Mouse (Mus musculus): ENCODE measurements around the gene 2410004P03Rik.

Gene 2410004P03Rik

DNA sequence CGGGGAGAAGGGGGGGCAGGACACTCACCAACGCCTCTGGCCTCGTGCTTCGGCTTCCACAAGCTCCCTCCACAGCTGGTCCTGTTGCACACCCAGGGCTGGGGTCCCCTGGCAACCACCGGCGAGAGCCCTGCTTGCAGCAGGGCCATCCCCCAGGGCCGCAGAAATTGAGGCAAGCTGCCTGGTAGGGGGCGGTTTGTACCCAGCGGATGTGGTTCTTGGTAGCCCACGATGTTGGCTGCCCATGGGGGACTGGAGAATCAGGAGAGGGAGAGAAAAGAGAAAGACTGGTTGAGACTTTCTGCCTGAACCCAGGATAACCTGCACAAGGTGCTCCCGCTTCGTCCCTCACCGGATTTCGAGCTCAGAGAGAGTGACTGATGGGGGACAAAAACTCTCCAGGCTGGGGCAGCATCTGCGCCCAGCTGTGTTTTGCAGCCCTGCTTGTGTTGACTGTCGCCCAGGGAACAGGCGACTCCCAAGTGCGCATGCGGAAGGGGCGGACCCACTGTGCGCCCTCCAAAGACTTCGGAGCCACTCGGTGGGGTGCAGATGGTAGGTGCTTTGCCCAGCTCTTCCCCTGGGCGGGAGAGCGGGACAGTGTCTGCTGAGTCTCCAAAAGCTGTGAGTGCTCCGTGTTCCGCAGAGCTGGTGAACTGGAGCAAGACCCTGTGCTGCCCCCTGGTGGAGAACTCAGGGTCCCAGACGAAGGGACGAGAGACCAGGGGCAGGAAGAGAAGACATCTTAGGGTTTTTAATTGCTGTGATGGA lies at the start of gene 2410004P03Rik:
Gene 2410004P03Rik (minus strand): TSS at position 628 of the 771 bp plus-strand sequence.
- no peak for DNase-seq (ENCODE audit: extremely low read depth, low read depth)

DNA sequence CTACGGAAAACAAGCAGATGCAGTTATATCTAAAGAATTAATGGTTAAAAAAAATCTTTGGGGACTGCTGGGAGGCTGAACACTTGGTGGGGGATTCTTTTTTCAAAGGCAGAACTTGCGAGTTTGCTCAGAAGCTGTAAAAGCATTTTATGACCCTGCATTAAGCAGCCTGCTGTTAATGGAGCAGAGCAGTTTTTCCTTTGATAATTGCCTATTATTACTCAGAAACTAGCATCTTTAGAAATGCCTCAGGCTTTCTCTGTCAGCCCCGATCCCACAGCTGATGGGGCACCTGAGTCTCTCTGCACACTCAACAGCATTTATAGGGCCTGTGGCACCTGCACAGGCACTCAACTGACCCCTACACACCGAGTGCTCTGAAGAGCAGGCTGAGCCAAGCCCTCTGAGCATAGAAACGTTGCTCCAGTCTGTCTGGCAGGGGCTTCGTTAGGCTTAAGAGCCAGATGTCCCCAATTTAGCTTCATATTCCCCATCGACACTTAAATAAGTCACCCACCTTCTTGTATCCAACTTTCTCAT lies 49.7 kb upstream of the 2410004P03Rik start:
- DNase-seq (ENCODE audit: extremely low read depth, low read depth), result no peak

DNA sequence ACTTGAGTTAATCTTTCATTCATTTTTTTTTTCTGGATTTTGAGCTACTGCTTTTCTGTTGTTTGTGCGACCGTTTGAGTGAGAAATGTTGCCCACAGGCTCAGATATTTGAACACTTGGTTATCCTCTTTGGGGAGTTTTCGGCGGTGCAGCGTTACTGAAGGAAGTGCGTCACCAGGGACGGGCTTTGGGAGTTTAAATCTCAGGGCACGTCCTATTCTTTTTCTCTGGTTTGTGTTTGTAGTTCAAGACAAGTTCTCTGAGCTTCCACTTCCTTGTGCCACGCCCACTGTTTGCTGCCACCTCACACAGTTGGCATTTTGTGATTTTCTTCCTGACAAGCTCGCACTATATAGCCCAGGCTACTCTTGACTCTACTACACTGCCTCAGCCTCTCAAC lies 47.0 kb upstream of the 2410004P03Rik start:
- DNase-seq (ENCODE audit: extremely low read depth, low read depth), result peak; percentile 13

DNA sequence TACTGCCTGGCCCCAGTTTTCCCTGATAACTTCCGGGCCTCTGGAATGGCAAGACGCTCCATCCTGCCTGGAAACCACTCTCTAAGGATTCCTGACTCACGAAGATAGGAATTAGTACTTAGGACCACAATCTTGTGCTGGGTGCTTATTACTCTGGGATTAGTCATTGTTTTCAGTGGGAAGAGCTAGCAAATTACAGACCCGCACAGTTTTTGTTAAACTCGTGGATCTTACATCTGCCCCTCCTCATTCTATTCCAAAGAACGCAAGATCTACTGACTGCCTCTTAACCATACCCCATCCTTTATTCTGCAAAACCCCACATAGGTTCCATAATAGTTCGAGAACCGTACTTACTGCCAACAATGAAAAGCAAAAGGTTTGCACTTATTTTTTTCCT lies 45.6 kb upstream of the 2410004P03Rik start:
- no peak for DNase-seq (ENCODE audit: extremely low read depth, low read depth)

DNA sequence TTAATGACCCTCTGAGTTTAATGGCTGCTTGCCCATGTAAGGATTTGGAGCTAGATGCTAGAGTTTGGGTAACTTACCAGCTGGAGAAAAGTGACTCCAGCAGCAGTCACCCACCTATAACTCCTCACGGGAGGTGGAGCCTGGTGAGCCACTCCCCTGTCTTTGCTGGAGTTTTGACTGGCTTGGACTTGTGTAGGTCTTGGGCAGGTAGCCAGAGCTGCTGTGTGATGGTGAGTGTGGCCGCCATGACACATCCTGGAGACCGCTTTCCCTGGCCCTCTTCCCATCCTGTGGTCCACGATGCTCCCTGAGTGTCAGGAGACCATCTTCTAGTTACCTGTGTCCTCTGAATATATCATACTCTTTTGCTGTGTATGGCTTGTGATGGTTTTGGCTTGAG lies 44.2 kb upstream of the 2410004P03Rik start:
- no peak for DNase-seq (ENCODE audit: extremely low read depth, low read depth)

DNA sequence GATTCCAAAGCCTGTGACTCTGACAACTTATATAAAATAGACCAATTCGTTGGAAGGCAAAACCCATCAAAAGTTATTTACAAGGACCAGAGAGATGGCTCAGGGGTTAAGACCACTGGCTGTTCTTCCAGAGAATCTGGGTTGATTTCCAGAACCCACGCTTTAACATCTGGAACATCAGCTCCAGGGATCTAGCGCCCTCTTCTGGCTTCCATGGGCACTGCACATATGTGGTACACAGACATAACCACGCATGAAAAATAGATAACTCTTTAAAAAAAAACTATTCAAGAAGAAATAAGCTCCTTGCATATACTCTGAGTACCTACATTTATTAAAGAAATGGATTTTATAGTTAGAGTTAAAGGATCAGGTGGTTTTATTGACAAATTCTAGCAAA lies 43.2 kb upstream of the 2410004P03Rik start:
- peak; percentile 10 for DNase-seq (ENCODE audit: extremely low read depth, low read depth)

DNA sequence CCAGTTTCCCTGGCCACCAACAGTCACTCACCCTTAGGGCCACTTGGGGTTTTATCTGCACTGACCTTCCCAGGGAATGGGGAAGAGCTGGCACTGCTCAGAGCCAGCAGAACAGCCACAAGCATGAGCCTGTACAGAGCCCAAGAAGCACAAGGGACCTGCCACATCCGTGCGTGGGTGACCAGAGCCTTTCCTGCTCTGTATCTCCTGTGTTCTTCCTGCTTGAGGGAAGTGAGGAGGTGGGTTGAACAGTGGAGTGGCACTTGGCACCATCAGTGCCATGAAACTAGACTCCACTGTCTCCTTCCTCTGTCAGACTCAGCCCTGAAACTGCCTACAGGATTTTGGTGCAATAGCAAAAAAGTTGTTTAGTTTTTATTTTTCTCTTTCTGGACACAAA lies 41.1 kb upstream of the 2410004P03Rik start:
- no peak for DNase-seq (ENCODE audit: extremely low read depth, low read depth)

DNA sequence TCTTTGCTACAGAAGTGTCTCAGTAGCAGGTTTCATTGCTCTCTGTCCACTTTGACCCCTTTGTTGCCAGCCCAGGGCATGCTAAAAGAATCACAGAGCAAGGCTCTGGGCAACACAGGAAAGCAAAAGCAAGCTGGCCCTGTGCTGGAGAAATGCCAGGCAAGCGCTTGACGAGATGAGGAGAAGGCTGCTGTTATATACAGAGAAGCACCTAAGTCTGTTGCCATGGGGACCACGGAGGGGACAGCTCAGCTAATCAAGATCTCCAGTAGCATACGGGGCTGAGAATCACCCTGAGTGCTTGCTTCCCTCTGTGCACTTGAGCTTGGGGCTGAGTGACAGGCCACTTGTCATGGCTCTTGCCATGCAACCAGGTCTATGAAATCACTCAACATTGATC lies 39.5 kb upstream of the 2410004P03Rik start:
- DNase-seq (ENCODE audit: extremely low read depth, low read depth), result no peak

DNA sequence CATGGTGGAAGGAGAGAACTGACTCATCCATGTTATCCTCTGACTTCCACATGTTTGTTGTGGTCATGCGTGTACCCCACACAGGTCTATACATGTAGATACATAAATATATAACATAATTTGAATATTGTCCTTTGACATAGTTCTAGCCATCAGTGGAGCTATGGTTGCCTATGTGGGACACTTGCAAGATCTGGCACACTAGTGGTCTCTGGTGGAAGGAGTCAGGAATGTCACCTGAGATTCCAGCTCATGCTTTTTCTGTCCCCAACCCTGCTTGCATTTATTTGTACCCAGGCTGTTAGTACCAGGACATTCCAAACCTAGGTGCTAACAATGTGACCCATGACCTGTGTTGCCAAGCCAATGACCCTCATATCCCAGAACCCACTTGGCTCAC lies 38.3 kb upstream of the 2410004P03Rik start:
- no peak for DNase-seq (ENCODE audit: extremely low read depth, low read depth)

DNA sequence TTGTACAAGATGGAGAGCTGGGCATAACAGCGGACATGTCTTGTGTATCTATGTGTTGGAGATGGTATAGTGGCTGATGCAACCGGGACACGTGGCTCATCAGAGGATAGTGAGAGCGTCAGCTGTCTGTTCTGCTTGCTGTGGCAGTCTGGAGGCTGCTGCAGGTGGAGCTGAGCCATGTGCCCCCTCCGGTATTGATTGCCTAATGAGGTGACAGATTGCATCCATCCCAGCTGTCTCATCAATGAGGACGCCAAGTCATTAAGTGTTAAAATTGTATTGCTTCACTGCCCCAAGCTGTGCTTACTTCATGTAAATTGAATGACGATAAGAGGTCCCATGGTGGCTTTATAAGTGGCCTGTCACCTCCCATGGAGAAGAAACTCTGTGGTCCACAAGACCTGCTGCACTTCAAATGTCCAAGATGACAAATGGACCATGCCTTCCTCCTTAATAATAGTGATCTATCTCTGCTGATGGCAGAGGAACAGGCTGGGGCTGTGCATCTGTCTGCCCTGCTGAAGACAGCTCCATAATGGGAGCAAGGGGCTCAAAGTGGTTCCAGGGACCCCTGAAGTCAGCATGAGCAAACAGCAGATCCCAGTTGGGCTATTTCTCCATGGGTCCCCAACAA lies 37.6 kb upstream of the 2410004P03Rik start:
- no peak for DNase-seq (ENCODE audit: extremely low read depth, low read depth)

DNA sequence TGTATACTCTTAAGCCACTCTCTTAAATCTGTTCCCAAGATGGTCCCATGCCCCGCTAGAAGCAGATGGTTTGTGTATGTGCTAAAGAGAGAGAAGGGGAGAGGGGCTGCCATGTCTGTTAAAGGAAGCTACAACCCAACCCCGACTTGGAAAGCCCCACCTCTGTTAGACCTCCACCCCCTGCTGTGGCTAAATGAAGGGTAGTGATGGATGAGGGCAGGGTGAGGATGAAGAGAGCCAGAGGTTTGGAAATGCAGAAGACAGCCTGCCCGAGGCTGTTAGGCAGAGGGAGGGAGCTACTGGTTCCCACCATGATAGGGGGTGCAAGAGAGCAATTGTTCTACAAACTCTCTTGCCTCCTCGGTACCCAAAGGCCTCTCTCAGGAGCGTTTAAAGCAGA lies 31.8 kb upstream of the 2410004P03Rik start:
- DNase-seq (ENCODE audit: extremely low read depth, low read depth), result no peak

DNA sequence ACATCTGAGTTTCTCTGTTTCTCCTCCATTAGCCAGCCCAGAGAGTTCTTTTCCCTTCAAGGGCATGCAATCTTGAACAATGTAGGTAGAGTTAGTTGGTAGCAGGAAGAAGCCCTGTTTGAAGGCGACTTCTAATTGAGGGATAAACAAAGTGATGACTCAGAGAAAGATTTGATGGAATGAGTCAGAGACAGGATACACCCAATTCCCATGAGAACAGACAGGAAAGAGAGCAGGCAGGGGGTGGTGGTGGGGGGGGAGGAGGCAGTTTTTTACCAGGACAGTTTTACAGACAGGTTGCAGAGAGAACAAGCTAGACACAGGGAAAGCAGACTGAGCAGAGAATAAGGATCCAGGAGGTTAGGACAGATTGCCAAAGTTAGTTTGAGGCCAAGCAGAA lies 29.0 kb upstream of the 2410004P03Rik start:
- DNase-seq (ENCODE audit: extremely low read depth, low read depth), result no peak

DNA sequence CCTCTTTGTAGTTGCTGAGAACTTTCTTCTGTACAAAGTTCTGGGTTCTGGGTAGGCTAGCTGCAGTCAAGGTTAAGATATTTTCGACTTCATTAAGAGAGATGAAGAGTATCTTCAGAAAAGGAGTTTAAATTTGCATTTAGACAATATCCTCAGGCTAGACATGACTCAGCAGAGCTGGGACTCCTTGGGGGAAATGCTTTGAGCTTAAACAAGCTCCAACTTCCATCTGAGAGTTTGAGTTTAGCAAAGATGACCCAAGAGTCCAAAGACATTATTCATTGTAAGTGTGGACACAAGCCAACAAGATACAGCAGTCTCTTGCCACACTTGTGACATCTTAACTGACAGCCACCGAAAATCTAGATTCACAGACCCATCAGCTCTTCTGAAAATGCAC lies 27.9 kb upstream of the 2410004P03Rik start:
- DNase-seq (ENCODE audit: extremely low read depth, low read depth), result no peak

DNA sequence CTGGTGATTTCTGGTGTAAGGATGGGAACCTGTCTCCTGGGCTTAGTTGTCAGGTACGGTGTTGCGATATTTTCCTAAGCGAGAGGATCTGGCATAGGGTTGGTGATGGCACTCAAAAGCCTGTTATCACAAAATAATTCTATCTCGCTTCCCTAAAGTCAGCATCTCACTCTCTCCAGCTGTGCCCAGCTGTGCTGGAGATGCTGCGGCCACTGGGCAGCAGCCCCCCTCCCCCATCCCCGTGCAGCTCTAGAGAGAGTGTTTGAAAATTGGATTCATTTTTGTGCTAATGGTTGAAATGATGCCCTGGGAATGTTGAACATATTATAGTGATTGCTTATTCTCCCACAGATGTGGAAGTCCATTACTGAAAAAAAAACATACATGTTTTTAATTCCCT lies 26.7 kb upstream of the 2410004P03Rik start:
- DNase-seq (ENCODE audit: extremely low read depth, low read depth), result no peak

DNA sequence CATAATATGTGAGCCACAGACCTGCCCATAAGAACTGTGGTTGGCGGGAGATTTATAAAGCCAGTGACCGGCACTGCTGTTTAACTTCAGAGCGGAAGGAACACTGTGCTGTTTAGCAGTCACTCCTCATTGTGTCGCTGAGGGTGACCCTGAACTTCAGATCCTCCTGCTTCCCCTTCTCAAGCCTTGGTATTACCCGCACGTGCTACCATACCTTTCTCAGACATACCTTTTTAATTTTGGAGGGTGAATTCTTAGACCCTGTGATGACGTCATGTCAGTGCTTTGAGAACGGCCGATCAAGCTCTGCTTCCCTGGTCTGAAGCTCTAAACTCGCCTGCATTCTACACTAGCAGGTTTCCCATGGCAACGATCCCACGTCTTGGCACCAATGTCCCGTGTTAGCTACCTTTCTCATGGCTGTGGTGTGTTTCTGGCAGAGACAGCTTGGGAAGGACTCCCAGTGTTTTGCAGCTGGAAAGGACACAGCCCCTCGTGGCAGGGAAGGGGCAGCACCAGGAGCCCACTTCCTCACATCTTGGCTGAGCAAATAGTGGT lies 25.6 kb upstream of the 2410004P03Rik start:
- DNase-seq (ENCODE audit: extremely low read depth, low read depth), result no peak

DNA sequence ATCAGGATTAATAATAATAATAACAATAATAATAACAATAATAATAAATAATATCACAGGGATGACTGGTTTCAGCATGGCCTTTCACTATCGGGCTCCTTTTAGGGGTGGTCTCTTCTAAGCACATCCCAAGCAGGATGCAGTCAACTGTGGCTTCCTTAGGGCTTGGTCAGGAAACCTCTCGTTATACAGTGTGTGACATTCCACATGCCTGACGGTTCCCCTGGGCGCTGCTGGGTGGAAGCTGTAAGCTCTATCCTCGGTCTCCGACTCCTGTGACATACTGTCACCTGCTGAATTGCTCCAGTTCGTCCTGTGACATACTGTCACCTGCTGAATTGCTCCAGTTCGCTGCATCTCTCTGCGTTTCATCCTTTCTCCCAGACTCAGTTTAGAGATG lies 25.0 kb upstream of the 2410004P03Rik start:
- DNase-seq (ENCODE audit: extremely low read depth, low read depth), result no peak

DNA sequence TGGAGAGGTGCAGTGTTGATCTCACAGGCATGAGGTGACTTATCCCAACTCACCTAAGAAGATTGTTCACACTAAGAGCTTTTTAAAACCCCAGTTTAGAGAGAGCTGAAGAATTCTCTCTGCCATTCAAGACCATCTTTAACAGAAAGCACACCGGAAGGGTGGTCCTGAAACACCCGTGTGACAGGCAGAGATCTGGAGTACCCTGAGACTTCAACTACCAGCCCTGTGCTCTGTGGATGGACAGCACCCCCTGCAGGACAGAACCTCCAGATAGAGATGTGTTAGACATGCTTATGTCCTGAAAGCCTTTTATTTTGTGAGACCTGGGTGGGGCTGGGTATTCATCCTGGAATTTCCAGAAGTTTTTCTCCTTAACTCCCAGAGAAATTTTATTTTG lies 23.6 kb upstream of the 2410004P03Rik start:
- DNase-seq (ENCODE audit: extremely low read depth, low read depth), result peak; percentile 78

DNA sequence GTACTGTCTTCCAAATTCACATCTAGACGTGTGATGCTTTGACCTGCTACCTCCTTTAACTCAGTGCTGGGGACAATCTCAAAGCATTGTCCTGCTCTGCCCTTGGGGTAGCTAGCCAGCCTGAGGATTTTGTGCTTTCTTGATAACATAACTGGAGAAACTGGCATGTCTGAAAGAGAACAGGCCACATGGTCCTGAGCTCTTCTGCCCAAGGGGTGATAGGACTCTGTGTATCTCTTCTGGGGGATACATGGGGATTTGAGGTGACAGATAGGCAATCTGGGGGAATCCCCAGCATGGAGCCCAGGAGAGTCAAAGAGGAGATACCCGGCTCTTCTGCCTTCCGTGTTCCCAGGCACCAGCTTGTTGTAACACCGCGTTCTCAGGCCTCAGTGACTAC lies 23.1 kb upstream of the 2410004P03Rik start:
- DNase-seq (ENCODE audit: extremely low read depth, low read depth), result peak; percentile 52

DNA sequence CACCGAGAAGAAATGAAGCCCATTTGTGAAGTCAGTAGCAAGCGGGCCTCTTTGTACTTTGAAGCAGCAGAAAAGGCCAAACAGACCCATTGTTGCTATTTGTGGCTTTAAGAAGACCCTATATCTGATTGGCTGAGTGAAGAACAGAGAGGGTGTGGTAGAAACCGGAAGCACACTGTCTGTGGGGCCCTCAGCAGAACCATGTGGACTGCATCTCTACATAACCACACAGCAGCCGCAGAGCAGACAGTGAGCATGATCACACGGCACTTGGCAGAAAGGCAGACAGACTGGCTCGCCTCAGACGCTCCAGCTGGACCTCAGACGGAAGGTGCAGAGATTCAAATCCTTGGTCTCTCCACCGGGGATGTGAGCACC lies 21.9 kb upstream of the 2410004P03Rik start:
- DNase-seq (ENCODE audit: extremely low read depth, low read depth), result peak; percentile 92

DNA sequence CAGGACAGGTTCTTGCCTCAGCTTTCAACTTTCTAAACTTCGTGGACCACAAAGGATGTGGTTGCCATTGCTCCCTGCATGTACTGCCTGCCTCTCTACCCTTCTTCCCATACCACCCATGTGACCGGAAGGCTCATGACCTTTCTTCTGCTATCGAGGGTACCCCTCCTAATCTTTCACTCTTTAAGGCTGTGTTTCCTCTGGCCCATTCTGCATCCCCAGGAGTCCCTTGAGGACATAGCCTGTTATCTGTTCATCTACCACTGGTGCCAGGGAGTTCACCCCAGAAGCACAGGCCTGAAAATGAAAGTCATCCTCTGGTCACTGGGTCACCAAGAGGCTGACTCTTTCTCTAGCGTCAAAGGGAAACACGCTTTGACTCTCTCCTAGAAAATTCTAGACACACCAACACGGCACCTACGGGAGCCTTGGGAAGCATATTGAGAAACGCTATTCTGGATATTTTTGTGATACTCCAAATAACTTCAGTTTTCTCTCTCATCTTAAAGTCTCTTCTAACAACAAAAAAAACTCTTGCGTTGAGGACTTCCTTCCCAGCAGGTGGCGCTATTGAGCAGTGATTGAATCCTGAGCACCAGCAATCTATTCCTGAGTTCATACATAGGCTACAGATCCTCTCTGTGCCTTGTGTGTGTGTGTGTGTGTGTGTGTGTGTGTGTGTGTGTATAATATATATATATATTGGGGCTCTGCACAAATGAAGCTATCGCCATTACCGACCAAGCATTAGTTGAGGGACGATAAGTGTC lies 21.4 kb upstream of the 2410004P03Rik start:
- DNase-seq (ENCODE audit: extremely low read depth, low read depth), result peak; percentile 68

DNA sequence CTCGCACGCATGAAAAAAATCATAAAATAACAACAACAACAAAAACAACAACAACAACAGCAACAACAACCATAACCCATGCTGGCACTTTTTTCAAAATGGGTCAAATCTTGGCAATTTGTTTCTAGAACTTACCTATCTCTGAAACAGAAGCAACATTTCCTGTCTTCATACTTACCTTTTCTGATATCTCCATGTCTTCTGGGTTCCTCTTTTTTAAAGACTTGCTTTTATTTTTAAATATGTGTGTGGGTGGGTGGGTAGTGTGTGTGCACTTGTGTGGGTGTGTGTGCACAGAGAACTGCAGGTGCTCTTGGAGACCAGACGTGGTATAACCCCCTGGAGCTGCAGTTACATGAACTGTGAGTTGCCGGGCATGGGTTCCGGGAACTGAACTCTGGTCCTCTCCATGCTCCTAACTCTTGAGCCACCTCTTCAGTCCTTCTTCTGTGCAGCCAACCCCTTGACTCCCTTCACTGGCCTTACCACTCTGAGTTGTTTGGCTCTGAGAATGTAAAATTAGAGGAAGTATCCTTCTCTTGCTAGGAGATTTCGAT lies 13.1 kb upstream of the 2410004P03Rik start:
- DNase-seq (ENCODE audit: extremely low read depth, low read depth), result no peak
